In the genomic region with DNA sequence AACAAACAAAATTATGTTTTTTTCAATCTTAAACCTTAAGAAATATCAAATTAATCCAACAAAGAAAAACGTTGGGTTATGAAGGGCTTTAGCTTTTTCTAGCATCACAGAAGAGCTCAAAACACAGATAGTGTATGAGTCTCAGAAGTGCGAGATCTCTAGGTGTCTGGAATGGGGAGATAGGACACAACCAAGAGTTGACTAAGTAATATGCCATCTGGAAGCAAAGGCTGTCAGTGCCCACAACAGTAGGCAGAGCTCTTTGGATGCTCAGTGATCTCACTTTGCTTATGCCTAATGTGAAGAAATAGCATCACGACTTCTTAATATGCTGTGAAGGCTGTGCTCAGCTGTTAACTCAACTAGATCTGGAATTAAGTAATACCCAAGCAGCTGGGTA, we compare ENCODE assay signal across 30 mouse cellular contexts.
A peak's percentile ranks its signal among the peaks of the same experiment; 100 is the strongest.
DNase-seq lines count a peak whose midpoint lies in the region; ATAC-seq and TF ChIP-seq lines count a peak whose summit lies in the region.
"Had no signal": no experiment of that assay in that cellular context is flagged by ENCODE, and none has a peak within 500 bp of the region (broad histone marks: within the 10 kb centered on the region; RNA-seq: fewer than 3 reads in every experiment).

No protein-coding gene starts in this region.

- peaks cover 24% of the 10 kb centered on the region for H3K4me1 ChIP-seq in liver, embryonic 15.5 days (replicated peaks)
- H3K4me1 ChIP-seq in limb, embryonic 10.5 days = peaks cover 15% of the 10 kb centered on the region
- H3K4me1 ChIP-seq: embryonic facial prominence, embryonic 15.5 days; lung, embryonic 15.5 days; megakaryocyte, embryonic 14.5 days had no signal

- H3K4me2 ChIP-seq in liver, embryonic 15.5 days = no peak overlapping the region
- H3K4me2 ChIP-seq: embryonic facial prominence, embryonic 15.5 days; heart, embryonic 12.5 days; hindbrain, embryonic 13.5 days; lung, embryonic 15.5 days; midbrain, embryonic 13.5 days; neural tube, embryonic 13.5 days had no signal

- no peaks in the 10 kb centered on the region for H3K27me3 ChIP-seq in liver, embryonic 15.5 days
- H3K27me3 ChIP-seq in limb, embryonic 10.5 days (ENCODE audit: low read depth, poor library complexity, severe bottlenecking) = no peaks in the 10 kb centered on the region
- H3K27me3 ChIP-seq: embryonic facial prominence, embryonic 15.5 days; heart, embryonic 12.5 days; hindbrain, embryonic 13.5 days; lung, embryonic 15.5 days; megakaryocyte, embryonic 14.5 days; midbrain, embryonic 13.5 days; neural tube, embryonic 13.5 days had no signal

- no peaks in the 10 kb centered on the region for H3K9me3 ChIP-seq in liver, embryonic 15.5 days (replicated peaks)
- H3K9me3 ChIP-seq in limb, embryonic 10.5 days (replicated peaks) = no peaks in the 10 kb centered on the region
- H3K9me3 ChIP-seq: embryonic facial prominence, embryonic 10.5 days; embryonic facial prominence, embryonic 15.5 days; heart, embryonic 12.5 days; hindbrain, embryonic 13.5 days; lung, embryonic 15.5 days; megakaryocyte, embryonic 14.5 days; midbrain, embryonic 13.5 days; neural tube, embryonic 13.5 days had no signal

- peak; percentile 88 for ATAC-seq in liver, embryonic 15.5 days (ENCODE audit: insufficient read depth)
- ATAC-seq in CD4-positive, CD25-positive, alpha-beta regulatory T cell, adult 4 months = no peak
- ATAC-seq: forebrain, embryonic 14.5 days; intestine, embryonic 16.5 days; midbrain, embryonic 13.5 days; Patski had no signal

- TF ChIP-seq CTCF in layer of hippocampus, adult 2 months (conservative IDR thresholded peaks at IDR 0.05) = no peak

- no peaks in the 10 kb centered on the region for H3K36me3 ChIP-seq in liver, embryonic 15.5 days (replicated peaks)
- no peaks in the 10 kb centered on the region for H3K36me3 ChIP-seq in limb, embryonic 10.5 days
- H3K36me3 ChIP-seq: embryonic facial prominence, embryonic 10.5 days; embryonic facial prominence, embryonic 15.5 days; heart, embryonic 12.5 days; hindbrain, embryonic 13.5 days; lung, embryonic 15.5 days; midbrain, embryonic 13.5 days; neural tube, embryonic 13.5 days had no signal

- peak overlapping the region; percentile 67 for H3K27ac ChIP-seq in layer of hippocampus, adult 2 months
- H3K27ac ChIP-seq in liver, embryonic 15.5 days (replicated peaks) = peak overlapping the region; percentile 71
- no peak overlapping the region for H3K27ac ChIP-seq in limb, embryonic 10.5 days
- H3K27ac ChIP-seq: embryonic facial prominence, embryonic 10.5 days; embryonic facial prominence, embryonic 15.5 days; gastrocnemius, adult 2 months; hindbrain, embryonic 13.5 days; lung, embryonic 15.5 days; midbrain, embryonic 13.5 days; neural tube, embryonic 13.5 days had no signal

- H3K9ac ChIP-seq in liver, embryonic 15.5 days = no peak overlapping the region
- H3K9ac ChIP-seq: embryonic facial prominence, embryonic 15.5 days; heart, embryonic 12.5 days; hindbrain, embryonic 13.5 days; lung, embryonic 15.5 days; midbrain, embryonic 13.5 days; neural tube, embryonic 13.5 days had no signal

- WGBS in liver, embryonic 15.5 days (ENCODE audit: insufficient replicate concordance) = 46% methylated on average over 3 of the region's 3 CpGs
- 91% methylated on average over 3 of the region's 3 CpGs for WGBS in limb, embryonic 10.5 days

- DNase-seq in layer of hippocampus, adult 2 months (ENCODE audit: low spot score in 2 of 2) = no peak
- no peak for DNase-seq in layer of hippocampus, adult 9-11 months
- DNase-seq in liver = peak; percentile 19
- no peak for DNase-seq in limb, embryonic 10.5 days (ENCODE audit: low spot score)
- DNase-seq in adrenal gland, adult 8-10 months = no peak
- DNase-seq: adrenal gland, postnatal 25 days; cerebellum, adult 18-20 months; cerebellum, postnatal 14 days; gastrocnemius, adult 2 months; gastrocnemius, postnatal 36 days; heart, adult 18-20 months; heart, postnatal 4 days; kidney, adult 9 months; kidney, postnatal 14 days; lung, postnatal 36 days; thymus, postnatal 14 days had no signal

- no peak overlapping the region for H3K4me3 ChIP-seq in layer of hippocampus, adult 2 months
- no peak overlapping the region for H3K4me3 ChIP-seq in liver, embryonic 15.5 days (replicated peaks)
- no peak overlapping the region for H3K4me3 ChIP-seq in limb, embryonic 10.5 days
- H3K4me3 ChIP-seq: embryonic facial prominence, embryonic 10.5 days; embryonic facial prominence, embryonic 15.5 days; gastrocnemius, adult 2 months; heart, embryonic 12.5 days; hindbrain, embryonic 13.5 days; left cerebral cortex, adult 2 months; lung, embryonic 15.5 days; megakaryocyte, embryonic 14.5 days; midbrain, embryonic 13.5 days; neural tube, embryonic 13.5 days had no signal
